Mouse (Mus musculus): ENCODE data around the gene Plscr3. TPM values are rescaled to one million over a fixed set of nuclear protein-coding genes. Genes with fewer than 3 reads are reported as not detected.
A peak's percentile ranks its signal among the peaks of the same experiment; 100 is the strongest.

The Plscr3 gene
- polyA plus RNA-seq, 1 experiment, result 37.6 TPM

DNA sequence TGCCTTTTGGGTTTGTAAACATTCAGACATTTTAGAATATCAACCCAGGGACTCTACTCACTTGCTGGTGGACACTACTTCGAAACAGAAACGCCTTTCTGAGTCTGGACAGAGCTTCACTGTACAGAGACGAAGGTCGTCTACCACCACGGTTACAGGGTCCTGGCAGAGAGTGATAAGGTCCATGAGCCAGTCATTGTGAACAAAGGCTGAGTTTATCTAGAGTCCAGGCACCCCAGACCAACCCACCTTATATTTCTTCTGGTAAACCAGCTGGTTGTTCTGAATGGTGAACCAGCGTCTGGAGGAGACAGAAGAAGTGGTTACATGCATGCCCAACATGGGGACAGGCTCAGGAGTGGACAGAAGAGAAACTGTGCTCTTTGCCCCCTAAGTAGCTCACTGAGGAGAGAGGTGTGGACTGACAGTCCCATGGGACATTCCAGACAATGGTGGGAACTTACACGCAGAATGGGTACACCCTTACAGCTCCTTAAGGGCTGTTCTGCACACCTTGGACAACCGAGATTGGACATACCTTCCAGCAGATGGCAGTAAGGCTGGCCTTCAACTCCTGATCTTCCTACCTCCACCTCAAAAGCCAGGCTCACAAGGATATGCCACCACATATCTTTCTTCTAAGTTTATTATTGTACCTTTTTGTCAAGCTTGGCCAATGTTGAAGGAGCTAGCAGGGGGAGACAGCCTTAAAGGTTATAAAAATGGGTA is 40.9 kb downstream of the Plscr3 start:
- DNase-seq (ENCODE audit: extremely low spot score in 1 of 2, low spot score in 1 of 2), result no peak

- DNase-seq (ENCODE audit: extremely low spot score in 1 of 2, low spot score in 1 of 2), result peak in 1 of 2 experiments; percentile 20
Measured at GRCm38 (mm10) chr11:69891482-69891881, 45.3 kb downstream of the Plscr3 start.

GRCm38 (mm10) chr11:69894671-69895070 is 48.5 kb downstream of the Plscr3 start:
- DNase-seq (ENCODE audit: extremely low spot score in 1 of 2, low spot score in 1 of 2), result no peak

DNA sequence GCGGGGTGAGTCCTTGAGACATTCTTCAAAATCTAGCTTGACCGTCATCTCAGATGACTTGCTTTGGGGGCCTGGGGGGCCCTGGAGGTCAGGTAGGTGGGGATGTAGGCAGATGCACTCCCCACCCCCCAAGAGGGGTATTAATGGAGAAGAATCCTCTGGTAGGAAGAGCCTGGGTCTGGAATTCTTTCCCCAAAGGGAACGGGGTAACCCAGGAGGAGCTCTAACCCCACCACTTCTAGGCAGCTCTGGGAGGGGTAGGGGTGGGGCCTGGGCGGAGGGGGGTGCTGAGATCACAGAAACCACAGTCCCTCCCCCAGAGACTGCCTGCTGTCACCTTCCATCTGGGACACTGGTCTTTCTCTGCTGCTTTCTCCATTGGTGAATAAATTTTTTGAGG is 49.1 kb downstream of the Plscr3 start, which contains the start of gene Acap1:
Acap1 (minus strand) TSS at position 249 of the 400 bp plus-strand sequence.
- no peak for DNase-seq (ENCODE audit: extremely low spot score in 1 of 2, low spot score in 1 of 2)

DNA sequence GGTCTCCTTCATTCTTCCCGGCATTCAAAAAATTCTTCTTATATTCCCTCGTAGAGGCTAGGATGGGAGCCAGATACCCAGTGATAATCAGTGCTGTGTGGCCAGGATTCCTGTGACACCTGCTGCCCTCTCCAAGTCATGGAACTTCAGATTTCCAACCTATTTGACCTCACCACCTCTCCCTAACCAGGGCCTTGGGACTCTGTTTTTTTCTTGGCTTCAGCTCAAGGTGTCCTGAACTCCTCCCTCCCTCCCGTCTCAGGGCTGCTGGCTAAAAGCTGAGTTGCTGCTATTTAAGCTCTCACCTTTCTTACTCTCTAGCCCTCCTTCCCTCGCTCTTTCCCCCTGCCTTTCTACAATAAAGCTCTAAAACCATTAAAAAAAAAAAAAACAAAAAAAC is 53.7 kb downstream of the Plscr3 start:
- no peak for DNase-seq (ENCODE audit: extremely low spot score in 1 of 2, low spot score in 1 of 2)

DNA sequence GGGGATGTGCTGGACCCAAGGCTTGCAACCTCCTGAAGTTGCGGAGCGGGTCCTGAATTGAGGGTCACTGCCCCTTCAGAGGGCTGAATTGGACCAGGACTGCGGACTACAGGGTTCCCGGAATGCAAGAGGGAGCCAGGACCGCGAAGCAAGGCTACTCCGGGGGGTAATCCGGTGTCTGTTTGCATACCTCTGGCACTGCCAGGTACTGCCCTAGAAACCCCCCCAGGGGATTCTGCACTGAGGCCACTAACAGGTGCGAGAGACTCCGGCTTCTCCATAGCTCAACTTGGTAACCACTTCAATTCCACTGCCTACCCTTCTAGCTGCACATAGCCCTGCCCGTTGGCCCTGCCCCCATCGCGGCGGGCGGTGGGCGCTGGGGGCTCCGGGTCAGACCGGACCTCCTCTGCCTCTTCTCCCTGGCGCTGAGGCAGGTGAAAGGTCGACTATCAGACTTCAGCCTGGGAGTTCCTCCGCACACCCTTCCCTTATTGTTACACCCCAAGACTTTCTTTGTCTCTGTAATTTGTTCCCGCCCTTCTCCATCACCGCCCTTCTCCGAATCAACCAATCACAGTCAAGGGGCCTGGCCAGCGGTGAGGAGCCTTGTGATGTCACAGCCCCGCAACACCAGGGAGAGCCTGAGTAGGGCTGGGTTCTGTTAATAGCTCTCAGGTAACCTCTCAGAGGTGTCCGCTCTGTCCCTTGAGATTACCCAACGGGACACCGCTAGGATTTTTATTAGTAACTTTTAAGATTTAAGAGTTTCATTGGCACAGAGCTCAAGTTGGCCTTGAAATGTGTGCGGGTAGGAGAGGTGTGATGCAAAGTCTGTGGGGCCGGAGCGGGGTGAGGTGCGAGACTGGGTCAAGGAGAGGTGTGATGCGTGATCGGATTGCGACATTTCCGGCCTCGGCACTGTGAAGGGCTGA is 54.6 kb downstream of the Plscr3 start, which contains the start of the genes 2810408A11Rik and Neurl4:
2810408A11Rik (minus strand) TSS at position 517 of the 935 bp plus-strand sequence.
Neurl4 (plus strand) TSS at position 602 of the 935 bp plus-strand sequence.
- DNase-seq (ENCODE audit: extremely low spot score in 1 of 2, low spot score in 1 of 2), result peak; percentile 86 to 93

GRCm38 (mm10) chr11:69901406-69901846 is 55.2 kb downstream of the Plscr3 start:
- peak; percentile 98 for DNase-seq (ENCODE audit: extremely low spot score in 1 of 2, low spot score in 1 of 2)

Other genes starting within 250 kb of the Plscr3 start
- gene Atp1b2, start 240.4 kb upstream of the Plscr3 start, polyA plus RNA-seq (2012; rRNA removed), result 324 and 357 TPM in 2 replicates
- gene Shbg, start 228.5 kb upstream of the Plscr3 start, polyA plus RNA-seq (2012; rRNA removed), result 0.11 and 0.16 TPM in 2 replicates
- 20.3 and 26.3 TPM in 2 replicates for gene Sat2, start 224.4 kb upstream of the Plscr3 start, polyA plus RNA-seq (2012; rRNA removed)
- 136 and 154 TPM in 2 replicates for gene Fxr2, start 213.4 kb upstream of the Plscr3 start, polyA plus RNA-seq (2012; rRNA removed)
- 0.34 TPM in 1 of 2 replicates, not detected in the other for gene Sox15, start 191.1 kb upstream of the Plscr3 start, polyA plus RNA-seq (2012; rRNA removed)
- 104 and 113 TPM in 2 replicates for gene Mpdu1, start 183.7 kb upstream of the Plscr3 start, polyA plus RNA-seq (2012; rRNA removed)
- gene Cd68, start 180.2 kb upstream of the Plscr3 start, polyA plus RNA-seq (2012; rRNA removed), result 13.7 TPM in 2 replicates
- 365 and 370 TPM in 2 replicates for gene Eif4a1, start 174.0 kb upstream of the Plscr3 start, polyA plus RNA-seq (2012; rRNA removed)
- gene Senp3, start 164.3 kb upstream of the Plscr3 start, polyA plus RNA-seq (2012; rRNA removed), result 138 and 154 TPM in 2 replicates
- gene Tnfsf13, start 160.6 kb upstream of the Plscr3 start, polyA plus RNA-seq (2012; rRNA removed), result 5.3 and 5.4 TPM in 2 replicates
- gene Tnfsf12, start 150.5 kb upstream of the Plscr3 start, polyA plus RNA-seq (2012; rRNA removed), result 17.1 and 20.6 TPM in 2 replicates
- 2.9 and 4.9 TPM in 2 replicates for gene Tnfsfm13, start 150.3 kb upstream of the Plscr3 start, polyA plus RNA-seq (2012; rRNA removed)
- 30.9 and 32.6 TPM in 2 replicates for gene Polr2a, start 87.7 kb upstream of the Plscr3 start, polyA plus RNA-seq (2012; rRNA removed)
- gene Slc35g3, start 84.4 kb upstream of the Plscr3 start, polyA plus RNA-seq (2012; rRNA removed), result not detected in 2 replicates
- 45.7 and 51.4 TPM in 2 replicates for gene Zbtb4, start 80.5 kb upstream of the Plscr3 start, polyA plus RNA-seq (2012; rRNA removed)
- gene Chrnb1, start 50.4 kb upstream of the Plscr3 start, polyA plus RNA-seq (2012; rRNA removed), result 1.4 and 1.9 TPM in 2 replicates
- gene Fgf11, start 44.5 kb upstream of the Plscr3 start, polyA plus RNA-seq (2012; rRNA removed), result 18.4 and 22.0 TPM in 2 replicates
- 0.48 and 0.62 TPM in 2 replicates for gene Tmem102, start 40.8 kb upstream of the Plscr3 start, polyA plus RNA-seq (2012; rRNA removed)
- not detected in 2 replicates for gene Gm39566, start 31.1 kb upstream of the Plscr3 start, polyA plus RNA-seq (2012; rRNA removed)
- gene Spem2, start 27.9 kb upstream of the Plscr3 start, polyA plus RNA-seq (2012; rRNA removed), result not detected in 2 replicates
- gene Spem1, start 24.2 kb upstream of the Plscr3 start, polyA plus RNA-seq (2012; rRNA removed), result 0.42 and 0.58 TPM in 2 replicates
- 116 and 125 TPM in 2 replicates for gene Nlgn2, start 8.6 kb upstream of the Plscr3 start, polyA plus RNA-seq (2012; rRNA removed)
- gene Tmem256, start 7.9 kb upstream of the Plscr3 start, polyA plus RNA-seq (2012; rRNA removed), result 183 and 212 TPM in 2 replicates
- gene Tnk1, start 12.4 kb downstream of the Plscr3 start, polyA plus RNA-seq (2012; rRNA removed), result 0.14 and 0.17 TPM in 2 replicates
- gene Tmem95, start 31.6 kb downstream of the Plscr3 start, polyA plus RNA-seq (2012; rRNA removed), result not detected in 2 replicates
- gene Kctd11, start 35.0 kb downstream of the Plscr3 start, polyA plus RNA-seq (2012; rRNA removed), result 1.6 and 1.8 TPM in 2 replicates
- gene Acap1, start 49.2 kb downstream of the Plscr3 start, polyA plus RNA-seq (2012; rRNA removed), result 0.24 and 0.27 TPM in 2 replicates
- gene 2810408A11Rik, start 54.6 kb downstream of the Plscr3 start, polyA plus RNA-seq (2012; rRNA removed), result 0.67 and 1.00 TPM in 2 replicates
- 98.0 and 101 TPM in 2 replicates for gene Neurl4, start 54.7 kb downstream of the Plscr3 start, polyA plus RNA-seq (2012; rRNA removed)
- gene Gps2, start 67.5 kb downstream of the Plscr3 start, polyA plus RNA-seq (2012; rRNA removed), result 64.6 and 69.0 TPM in 2 replicates
- gene Eif5a, start 75.6 kb downstream of the Plscr3 start, polyA plus RNA-seq (2012; rRNA removed), result 630 and 714 TPM in 2 replicates
- 20.1 and 20.6 TPM in 2 replicates for gene Ybx2, start 89.4 kb downstream of the Plscr3 start, polyA plus RNA-seq (2012; rRNA removed)
- gene Slc2a4, start 101.8 kb downstream of the Plscr3 start, polyA plus RNA-seq (2012; rRNA removed), result 1.4 and 2.1 TPM in 2 replicates
- gene Cldn7, start 118.4 kb downstream of the Plscr3 start, polyA plus RNA-seq (2012; rRNA removed), result 0.10 and 0.34 TPM in 2 replicates
- 117 and 133 TPM in 2 replicates for gene Ctdnep1, start 134.8 kb downstream of the Plscr3 start, polyA plus RNA-seq (2012; rRNA removed)
- 118 and 119 TPM in 2 replicates for gene Elp5, start 136.1 kb downstream of the Plscr3 start, polyA plus RNA-seq (2012; rRNA removed)
- gene Gabarap, start 144.8 kb downstream of the Plscr3 start, polyA plus RNA-seq (2012; rRNA removed), result 291 and 371 TPM in 2 replicates
- 38.9 and 42.2 TPM in 2 replicates for gene Phf23, start 149.4 kb downstream of the Plscr3 start, polyA plus RNA-seq (2012; rRNA removed)
- 34.9 and 35.3 TPM in 2 replicates for gene Dvl2, start 154.2 kb downstream of the Plscr3 start, polyA plus RNA-seq (2012; rRNA removed)
- gene Acadvl, start 169.0 kb downstream of the Plscr3 start, polyA plus RNA-seq (2012; rRNA removed), result 69.8 and 74.0 TPM in 2 replicates
- 697 and 762 TPM in 2 replicates for gene Dlg4, start 170.6 kb downstream of the Plscr3 start, polyA plus RNA-seq (2012; rRNA removed)
- 2.4 and 3.6 TPM in 2 replicates for gene Asgr1, start 207.7 kb downstream of the Plscr3 start, polyA plus RNA-seq (2012; rRNA removed)
- 0.18 and 0.46 TPM in 2 replicates for gene Asgr2, start 246.3 kb downstream of the Plscr3 start, polyA plus RNA-seq (2012; rRNA removed)

Data from frontal cortex, adult 2 months (tissue).